Mouse (Mus musculus) monocyte, adult 5-6 weeks (primary cell): ENCODE measurements around the gene Heyl. TPM values are rescaled to one million over a fixed set of nuclear protein-coding genes. Genes with fewer than 3 reads are reported as not detected.

ENCODE experiments used
- ATAC-seq: fragments of 153-309, 156-312 bp; replicated peaks from 2 replicates; pipeline ENCODE4 v1.8.0; 2017; ENCODE audit warnings: mild to moderate bottlenecking; ENCODE audit not compliant: low TSS enrichment, insufficient number of reproducible peaks, severe bottlenecking, poor library complexity, low FRiP score
- total RNA-seq: library from RNA; stranded (forward); fragments of 200-1000, 200-491, 200-594 nt; gene quantifications from 3 replicates; pipeline ENCODE4 v1.2.3, GENCODE M21; 2017

The Heyl gene
- 0.10 TPM in 1 of 3 replicates, not detected in the others for total RNA-seq

GRCm38 (mm10) chr4:123233492-123234084 is at the start of gene Heyl:
Gene Heyl, plus strand, starts transcription at chr4:123233556.
- ATAC-seq: no peak

GRCm38 (mm10) chr4:123184816-123185215 is 48.5 kb upstream of the Heyl start:
- ATAC-seq: no peak

DNA sequence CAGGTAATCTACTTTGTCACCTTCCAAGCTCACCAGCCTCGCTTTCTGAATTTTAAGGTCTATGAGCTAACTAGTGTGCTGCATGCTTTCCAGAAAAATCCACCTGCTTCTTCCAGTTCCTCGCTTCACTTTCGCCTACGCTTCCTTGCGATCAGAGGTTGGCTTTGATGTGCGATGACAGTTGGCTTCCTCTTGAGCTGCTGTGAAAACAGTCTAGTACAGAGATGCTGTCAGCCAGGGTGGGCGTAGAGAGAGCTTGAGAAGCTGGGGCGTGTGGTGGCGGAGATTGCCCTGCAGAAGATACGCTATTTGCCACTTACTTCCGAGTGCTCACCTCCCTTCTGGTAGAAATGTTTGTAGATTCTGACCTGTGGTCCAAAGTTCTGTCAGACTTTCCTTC is 41.0 kb upstream of the Heyl start:
- ATAC-seq: no peak

DNA sequence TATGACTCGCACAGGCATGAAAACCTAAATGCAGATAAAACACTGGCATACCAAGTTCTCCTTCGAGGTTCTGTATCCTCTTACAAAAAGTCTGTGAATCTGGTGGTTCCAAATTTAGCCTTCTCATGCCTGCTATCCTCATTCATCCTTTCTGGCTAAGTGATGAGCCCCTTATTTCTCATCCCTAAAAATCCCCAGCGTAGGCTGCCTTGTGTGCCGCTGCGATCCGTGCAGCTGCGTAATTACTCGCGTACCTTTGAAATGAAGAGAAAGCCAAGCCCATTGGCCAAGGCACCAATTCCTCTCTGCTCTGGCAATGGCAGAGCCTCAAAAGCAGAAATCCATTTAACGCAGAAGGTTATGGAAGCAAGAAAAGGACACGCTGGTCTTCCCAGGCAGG is 39.6 kb upstream of the Heyl start:
- ATAC-seq: no peak

DNA sequence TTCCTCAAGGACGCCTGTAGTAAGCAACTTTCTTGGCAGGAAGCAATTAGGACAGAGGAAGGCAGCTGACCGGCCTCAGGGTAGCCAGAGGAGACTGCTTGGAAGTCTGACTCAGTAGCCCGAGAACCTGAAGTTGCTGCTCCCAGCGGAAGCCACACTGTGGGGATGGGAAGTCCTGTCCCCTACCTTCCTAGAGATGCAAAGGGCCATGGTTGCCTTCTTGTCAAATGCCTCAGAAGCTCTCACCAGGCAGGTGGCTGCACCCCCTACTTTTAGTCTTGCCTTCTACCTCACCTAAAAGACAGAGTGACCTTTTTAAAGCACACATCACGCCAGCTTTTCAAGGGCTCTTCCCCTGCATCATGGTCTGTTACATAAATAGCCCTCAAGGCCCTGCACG is 36.7 kb upstream of the Heyl start:
- no peak for ATAC-seq

- ATAC-seq: no peak
These were observed 32.6 kb upstream of the Heyl start for GRCm38 (mm10) chr4:123200771-123201185.

GRCm38 (mm10) chr4:123201186-123202093 is 31.9 kb upstream of the Heyl start, which contains the start of gene Nt5c1a:
Gene Nt5c1a, plus strand, starts transcription at chr4:123201504.
- no peak for ATAC-seq

DNA sequence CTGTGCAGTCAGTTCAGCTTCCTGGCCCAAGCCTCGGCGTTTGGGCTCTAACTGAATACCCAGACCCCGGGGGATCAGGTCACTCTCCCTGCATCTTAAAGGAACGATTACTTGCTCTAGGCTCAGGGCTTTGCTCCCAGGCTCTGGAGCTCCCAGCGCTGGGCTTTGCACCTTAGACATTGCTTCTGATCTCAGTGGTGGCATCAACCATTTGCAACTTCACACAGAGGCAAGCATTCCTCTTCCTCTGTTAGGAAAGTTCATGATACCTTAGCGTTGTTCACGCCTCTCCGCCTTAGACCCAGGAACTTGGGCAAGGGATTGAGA is 31.3 kb upstream of the Heyl start:
- no peak for ATAC-seq

- no peak for ATAC-seq
These were observed 26.0 kb upstream of the Heyl start for GRCm38 (mm10) chr4:123207337-123207736.

DNA sequence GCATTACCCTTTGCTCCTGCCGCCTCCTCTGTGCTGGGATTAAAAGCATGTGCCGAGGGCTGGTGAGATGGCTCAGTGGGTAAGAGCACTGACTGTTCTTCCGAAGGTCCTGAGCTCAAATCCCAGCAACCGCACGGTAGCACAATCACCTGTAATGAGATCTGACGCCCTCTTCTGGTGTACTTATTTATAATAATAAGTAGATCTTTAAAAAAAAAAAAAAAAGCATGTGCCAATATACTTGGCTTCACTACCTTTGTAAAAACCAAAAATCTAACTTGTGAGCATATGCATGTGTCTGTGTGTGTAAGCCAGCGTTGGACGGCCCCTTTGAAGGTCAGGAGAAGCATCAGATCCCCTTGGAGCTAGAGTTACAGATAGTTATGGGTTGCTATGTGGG is 22.4 kb upstream of the Heyl start:
- ATAC-seq: no peak

- no peak for ATAC-seq
These were observed 21.9 kb upstream of the Heyl start for GRCm38 (mm10) chr4:123211453-123211852.

GRCm38 (mm10) chr4:123212330-123212729 is 21.0 kb upstream of the Heyl start:
- no peak for ATAC-seq

GRCm38 (mm10) chr4:123213975-123214374 is 19.4 kb upstream of the Heyl start:
- no peak for ATAC-seq

DNA sequence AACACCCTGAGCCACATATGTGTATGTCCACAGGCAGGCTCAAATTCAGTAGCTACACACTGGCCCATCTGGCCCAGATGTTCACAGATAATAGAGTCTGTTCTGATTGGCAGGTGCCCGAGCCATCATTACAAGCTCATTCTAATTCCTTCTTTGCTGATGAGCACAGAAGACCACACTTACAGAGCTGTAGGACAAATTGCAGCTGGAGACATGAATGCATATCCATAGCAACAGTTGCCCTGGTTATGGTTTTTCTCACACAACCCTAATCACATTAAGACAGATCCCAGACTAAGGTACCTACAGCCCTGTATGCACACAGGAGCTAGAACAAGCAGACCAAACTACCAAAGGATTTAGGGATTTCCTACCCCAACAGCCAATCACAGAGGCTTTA is 18.0 kb upstream of the Heyl start:
- no peak for ATAC-seq

- no peak for ATAC-seq
These were observed 16.6 kb upstream of the Heyl start for GRCm38 (mm10) chr4:123216782-123217181.

DNA sequence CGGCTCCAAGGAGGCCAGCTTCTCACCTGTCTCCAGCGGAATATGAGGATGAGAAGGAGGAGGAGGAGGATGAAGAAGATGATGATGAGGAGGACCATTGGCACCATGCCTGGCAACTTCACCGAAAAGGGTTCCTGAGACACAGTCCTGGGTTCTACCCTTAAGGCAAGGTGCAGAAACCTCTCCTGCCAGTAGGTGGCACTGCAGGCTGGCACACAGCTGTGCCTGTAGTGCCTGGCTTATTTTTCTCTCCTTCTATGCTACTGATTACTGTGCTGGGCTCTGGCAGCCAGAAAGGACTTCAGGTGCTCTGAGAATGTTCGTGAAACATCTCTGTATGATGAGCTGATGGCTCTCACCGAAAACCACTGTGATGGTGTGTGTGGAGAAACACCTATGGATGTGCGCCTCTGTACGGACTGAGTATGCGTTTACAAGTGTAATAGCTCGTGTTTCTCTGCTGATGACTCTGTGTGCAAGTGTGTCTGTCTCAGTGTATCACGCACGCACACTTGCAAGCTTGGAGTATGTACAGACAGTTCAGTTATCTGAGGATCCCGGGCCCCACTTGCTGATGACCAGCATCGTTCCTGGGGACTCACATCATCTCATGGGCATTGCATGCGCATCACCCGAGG is 13.5 kb upstream of the Heyl start:
- 0 out of 2 replicates have a peak, but pooled peaks have one; percentile 34 for ATAC-seq

GRCm38 (mm10) chr4:123220637-123221036 is 12.7 kb upstream of the Heyl start:
- ATAC-seq: no peak

- no peak for ATAC-seq
These were observed 10.0 kb upstream of the Heyl start for GRCm38 (mm10) chr4:123223309-123223708.

DNA sequence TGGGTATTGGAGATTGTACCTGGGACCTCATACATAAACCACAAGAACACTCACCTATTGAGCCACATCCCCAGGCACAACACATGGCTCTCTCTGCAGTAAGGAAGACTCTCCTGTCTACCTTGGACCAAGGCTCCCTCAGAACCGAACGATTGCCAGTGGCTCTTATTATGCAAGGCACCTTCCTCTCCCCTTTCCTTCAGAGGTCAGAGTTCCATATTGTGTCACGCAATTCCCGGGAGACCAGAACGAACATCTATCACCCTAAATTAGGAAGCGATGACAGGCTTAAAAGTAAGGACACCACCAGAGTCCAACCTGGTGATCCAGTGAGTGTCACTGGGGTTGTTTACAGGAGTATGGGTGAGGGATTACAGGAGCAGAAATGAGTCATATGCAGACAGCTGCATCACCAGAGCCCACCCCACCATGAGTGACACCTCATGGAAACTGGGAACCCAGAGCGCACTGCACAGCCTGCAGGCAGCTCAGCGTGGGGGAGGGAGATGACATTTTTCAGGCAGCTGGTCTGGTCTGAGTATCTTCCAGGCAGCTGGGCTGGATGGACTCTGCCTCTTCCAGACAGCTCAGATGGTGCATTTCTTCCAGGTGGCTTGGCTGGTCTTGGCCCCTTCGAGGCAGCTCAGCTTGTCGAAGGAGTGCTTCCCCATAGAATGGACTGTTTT is 7.5 kb upstream of the Heyl start:
- no peak for ATAC-seq
